Comparison of ENCODE assay signal across 9 mouse cellular contexts in the genomic region with DNA sequence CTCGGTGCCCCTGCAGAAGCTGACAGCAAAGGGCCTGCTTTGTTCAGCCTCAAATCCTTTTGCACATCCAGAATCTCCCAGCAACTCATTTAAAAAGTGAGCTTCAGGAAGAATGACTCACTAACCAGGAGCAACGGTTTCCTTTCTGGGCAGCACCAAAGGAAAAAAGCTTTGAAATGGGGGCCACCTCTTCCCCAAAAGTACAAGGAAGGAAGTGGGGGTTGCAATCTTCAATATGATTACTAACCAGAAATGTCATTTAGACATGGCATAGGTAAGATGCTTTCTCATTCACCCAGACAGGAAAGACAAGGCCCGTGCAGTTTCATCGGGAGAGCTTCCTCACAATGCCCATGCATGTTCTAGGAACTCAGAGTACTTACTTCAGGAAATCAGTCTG. TPM values are rescaled to one million over a fixed set of nuclear protein-coding genes. Genes with fewer than 3 reads are reported as not detected.
DNase-seq lines count a peak whose midpoint lies in the region; ATAC-seq lines count a peak whose summit lies in the region.
"Had no signal": no experiment of that assay in that cellular context is flagged by ENCODE, and none has a peak within 500 bp of the region (broad histone marks: within the 10 kb centered on the region; RNA-seq: fewer than 3 reads in every experiment).

No protein-coding gene starts in this region.

- 75% methylated on average over 4 of the region's 4 CpGs for WGBS in hindbrain, embryonic 10.5 days
- WGBS in hindbrain, embryonic 11.5 days: 79% methylated on average over 4 of the region's 4 CpGs
- 53% methylated on average over 4 of the region's 4 CpGs for WGBS in embryonic facial prominence, embryonic 13.5 days
- WGBS in liver, embryonic 11.5 days: 34% methylated on average over 4 of the region's 4 CpGs

- H3K9me3 ChIP-seq in hindbrain, embryonic 10.5 days: no peaks in the 10 kb centered on the region
- H3K9me3 ChIP-seq in hindbrain, embryonic 11.5 days (ENCODE audit: control insufficient read depth, low read length): no peaks in the 10 kb centered on the region
- H3K9me3 ChIP-seq in embryonic facial prominence, embryonic 13.5 days: no peaks in the 10 kb centered on the region
- no peaks in the 10 kb centered on the region for H3K9me3 ChIP-seq in liver, embryonic 11.5 days (ENCODE audit: control insufficient read depth, low read length)

- DNase-seq in hindbrain, embryonic 10.5 days (ENCODE audit: low spot score): no peak
- DNase-seq in hindbrain, embryonic 11.5 days (ENCODE audit: low spot score): no peak
- DNase-seq in 3T3-L1 (ENCODE audit: low read depth, low spot score): peak; percentile 45
- no peak for DNase-seq in liver, embryonic 11.5 days (ENCODE audit: low spot score)
- no peak for DNase-seq in embryo, embryonic 10.5 days (ENCODE audit: low spot score)
- no peak for DNase-seq in cerebellum, adult 11-12 months
- DNase-seq in thymus, postnatal 36 days: no peak
- DNase-seq: retina, postnatal 1 day had no signal

- peaks cover 33% of the 10 kb centered on the region for H3K4me1 ChIP-seq in hindbrain, embryonic 10.5 days (replicated peaks)
- H3K4me1 ChIP-seq in hindbrain, embryonic 11.5 days (replicated peaks; ENCODE audit: control insufficient read depth, insufficient read depth, low read length): no peaks in the 10 kb centered on the region
- H3K4me1 ChIP-seq in embryonic facial prominence, embryonic 13.5 days: peaks cover 18% of the 10 kb centered on the region
- H3K4me1 ChIP-seq in liver, embryonic 11.5 days (replicated peaks; ENCODE audit: control insufficient read depth, insufficient read depth, low read length): peaks cover 61% of the 10 kb centered on the region

- no peak overlapping the region for H3K4me3 ChIP-seq in hindbrain, embryonic 10.5 days
- no peak overlapping the region for H3K4me3 ChIP-seq in hindbrain, embryonic 11.5 days (ENCODE audit: low read depth, low read length)
- no peak overlapping the region for H3K4me3 ChIP-seq in embryonic facial prominence, embryonic 13.5 days
- H3K4me3 ChIP-seq in liver, embryonic 11.5 days (ENCODE audit: low read depth, low read length): no peak overlapping the region

- ATAC-seq in hindbrain, embryonic 11.5 days (ENCODE audit: low FRiP score): no peak
- no peak for ATAC-seq in embryonic facial prominence, embryonic 13.5 days (ENCODE audit: insufficient number of reproducible peaks, insufficient read depth, low FRiP score, low TSS enrichment, low read depth)
- ATAC-seq in liver, embryonic 11.5 days (replicated peaks; ENCODE audit: low FRiP score): no peak

- H3K9ac ChIP-seq in hindbrain, embryonic 11.5 days (ENCODE audit: low read depth, low read length): no peak overlapping the region
- 0 out of 2 replicates have a peak overlapping the region, but pooled peaks have one; percentile 6 for H3K9ac ChIP-seq in embryonic facial prominence, embryonic 13.5 days
- H3K9ac ChIP-seq in liver, embryonic 11.5 days (ENCODE audit: low read depth, low read length): 0 out of 2 replicates have a peak overlapping the region, but pooled peaks have one; percentile 25

- H3K27me3 ChIP-seq in hindbrain, embryonic 10.5 days (ENCODE audit: insufficient read depth, poor library complexity, severe bottlenecking): no peaks in the 10 kb centered on the region
- no peaks in the 10 kb centered on the region for H3K27me3 ChIP-seq in hindbrain, embryonic 11.5 days (ENCODE audit: control insufficient read depth, insufficient read depth, low read length)
- no peaks in the 10 kb centered on the region for H3K27me3 ChIP-seq in embryonic facial prominence, embryonic 13.5 days
- no peaks in the 10 kb centered on the region for H3K27me3 ChIP-seq in liver, embryonic 11.5 days (replicated peaks; ENCODE audit: control insufficient read depth, insufficient read depth, low read length)

- H3K36me3 ChIP-seq in hindbrain, embryonic 10.5 days: peaks cover 38% of the 10 kb centered on the region
- H3K36me3 ChIP-seq in hindbrain, embryonic 11.5 days (ENCODE audit: control insufficient read depth, insufficient read depth, low read length): no peaks in the 10 kb centered on the region
- peaks cover 38% of the 10 kb centered on the region for H3K36me3 ChIP-seq in embryonic facial prominence, embryonic 13.5 days
- H3K36me3 ChIP-seq in liver, embryonic 11.5 days (ENCODE audit: control insufficient read depth, insufficient read depth, low read length): peaks cover 24% of the 10 kb centered on the region

- 0 out of 2 replicates have a peak overlapping the region, but pooled peaks have one; percentile 2 for H3K27ac ChIP-seq in hindbrain, embryonic 10.5 days
- H3K27ac ChIP-seq in hindbrain, embryonic 11.5 days (ENCODE audit: low read depth, low read length): no peak overlapping the region
- H3K27ac ChIP-seq in embryonic facial prominence, embryonic 13.5 days: 0 out of 2 replicates have a peak overlapping the region, but pooled peaks have one; percentile 60
- peak overlapping the region; percentile 74 for H3K27ac ChIP-seq in liver, embryonic 11.5 days (ENCODE audit: low read depth, low read length)

- no peak overlapping the region for H3K4me2 ChIP-seq in hindbrain, embryonic 11.5 days (replicated peaks; ENCODE audit: low read depth, low read length)
- no peak overlapping the region for H3K4me2 ChIP-seq in embryonic facial prominence, embryonic 13.5 days
- peak overlapping the region; percentile 29 for H3K4me2 ChIP-seq in liver, embryonic 11.5 days

RNA-seq across cellular contexts. Expression of gene Hspb9, which starts 7.6 kb away (rescaled TPM):
- 0.25 and 0.35 TPM in 2 replicates for polyA plus RNA-seq in hindbrain, embryonic 10.5 days (2016; fragmentation: Nextera tagmentation; extraction: Ambion mirVana)
- polyA plus RNA-seq in hindbrain, embryonic 11.5 days (2014; fragmentation: Nextera tagmentation; extraction: Ambion mirVana): 0.50 and 0.82 TPM in 2 replicates
- polyA plus RNA-seq in embryonic facial prominence, embryonic 13.5 days (2015; fragmentation: Nextera tagmentation; extraction: Ambion mirVana): 0.39 TPM in 1 of 2 replicates, not detected in the other
- 0.27 and 0.30 TPM in 2 replicates for polyA plus RNA-seq in liver, embryonic 11.5 days (2014; fragmentation: Nextera tagmentation; extraction: Ambion mirVana)

RNA-seq across cellular contexts. Expression of gene Kat2a, which starts 9.0 kb away (rescaled TPM):
- 70.8 and 71.3 TPM in 2 replicates for polyA plus RNA-seq in hindbrain, embryonic 10.5 days (2016; fragmentation: Nextera tagmentation; extraction: Ambion mirVana)
- 47.2 and 50.3 TPM in 2 replicates for polyA plus RNA-seq in hindbrain, embryonic 11.5 days (2014; fragmentation: Nextera tagmentation; extraction: Ambion mirVana)
- 54.9 and 61.0 TPM in 2 replicates for polyA plus RNA-seq in embryonic facial prominence, embryonic 13.5 days (2015; fragmentation: Nextera tagmentation; extraction: Ambion mirVana)
- polyA plus RNA-seq in liver, embryonic 11.5 days (2014; fragmentation: Nextera tagmentation; extraction: Ambion mirVana): 66.3 and 75.7 TPM in 2 replicates

RNA-seq across cellular contexts. Expression of gene Rab5c, which starts 16.8 kb away (rescaled TPM):
- 16.8 and 37.2 TPM in 2 replicates for polyA plus RNA-seq in hindbrain, embryonic 10.5 days (2016; fragmentation: Nextera tagmentation; extraction: Ambion mirVana)
- polyA plus RNA-seq in hindbrain, embryonic 11.5 days (2014; fragmentation: Nextera tagmentation; extraction: Ambion mirVana): 76.6 and 87.5 TPM in 2 replicates
- polyA plus RNA-seq in embryonic facial prominence, embryonic 13.5 days (2015; fragmentation: Nextera tagmentation; extraction: Ambion mirVana): 21.0 and 28.5 TPM in 2 replicates
- polyA plus RNA-seq in liver, embryonic 11.5 days (2014; fragmentation: Nextera tagmentation; extraction: Ambion mirVana): 51.2 TPM in 2 replicates

RNA-seq across cellular contexts. Expression of gene Dhx58, which starts 17.2 kb away (rescaled TPM):
- 1.9 and 2.9 TPM in 2 replicates for polyA plus RNA-seq in hindbrain, embryonic 10.5 days (2016; fragmentation: Nextera tagmentation; extraction: Ambion mirVana)
- 1.8 and 1.9 TPM in 2 replicates for polyA plus RNA-seq in hindbrain, embryonic 11.5 days (2014; fragmentation: Nextera tagmentation; extraction: Ambion mirVana)
- polyA plus RNA-seq in embryonic facial prominence, embryonic 13.5 days (2015; fragmentation: Nextera tagmentation; extraction: Ambion mirVana): 3.4 and 5.2 TPM in 2 replicates
- 2.5 and 3.7 TPM in 2 replicates for polyA plus RNA-seq in liver, embryonic 11.5 days (2014; fragmentation: Nextera tagmentation; extraction: Ambion mirVana)

RNA-seq across cellular contexts. Expression of gene Zfp385c, which starts 29.0 kb away (rescaled TPM):
- 0.26 and 0.68 TPM in 2 replicates for polyA plus RNA-seq in hindbrain, embryonic 10.5 days (2016; fragmentation: Nextera tagmentation; extraction: Ambion mirVana)
- 0.08 and 0.71 TPM in 2 replicates for polyA plus RNA-seq in hindbrain, embryonic 11.5 days (2014; fragmentation: Nextera tagmentation; extraction: Ambion mirVana)
- polyA plus RNA-seq in embryonic facial prominence, embryonic 13.5 days (2015; fragmentation: Nextera tagmentation; extraction: Ambion mirVana): 1.7 and 2.3 TPM in 2 replicates
- polyA plus RNA-seq in liver, embryonic 11.5 days (2014; fragmentation: Nextera tagmentation; extraction: Ambion mirVana): not detected in 2 replicates
